Mouse (Mus musculus): ENCODE results near the gene Faf1. TPM values are rescaled to one million over a fixed set of nuclear protein-coding genes. Genes with fewer than 3 reads are reported as not detected.

Gene Faf1
- polyA plus RNA-seq, 1 experiment from 2014 or later = 19.3 TPM

GRCm38 (mm10) chr4:109945554-109945953 is 269.2 kb downstream of the Faf1 start:
- H3K27ac ChIP-seq = no peak overlapping the region
- WGBS = 98% methylated on average over 1 of the region's 1 CpGs
- H3K27me3 ChIP-seq = no peaks in the 10 kb centered on the region
- no peak overlapping the region for H3K4me2 ChIP-seq
- H3K36me3 ChIP-seq = no peaks in the 10 kb centered on the region
- no peak for ATAC-seq (replicated peaks; ENCODE audit: insufficient number of reproducible peaks, insufficient read depth, low FRiP score, low read depth)
- no peak overlapping the region for H3K9ac ChIP-seq
- no peaks in the 10 kb centered on the region for H3K4me1 ChIP-seq (replicated peaks)
- H3K9me3 ChIP-seq (replicated peaks) = no peaks in the 10 kb centered on the region
- H3K4me3 ChIP-seq = no peak overlapping the region

GRCm38 (mm10) chr4:109949307-109949706 is 272.9 kb downstream of the Faf1 start:
- no peak overlapping the region for H3K9ac ChIP-seq
- no peak for ATAC-seq (replicated peaks; ENCODE audit: insufficient number of reproducible peaks, insufficient read depth, low FRiP score, low read depth)
- no peak overlapping the region for H3K4me3 ChIP-seq
- no peak overlapping the region for H3K27ac ChIP-seq
- no peaks in the 10 kb centered on the region for H3K27me3 ChIP-seq
- WGBS = 90% methylated on average over 3 of the region's 3 CpGs
- H3K9me3 ChIP-seq (replicated peaks) = no peaks in the 10 kb centered on the region
- H3K4me1 ChIP-seq (replicated peaks) = no peaks in the 10 kb centered on the region
- H3K36me3 ChIP-seq = no peaks in the 10 kb centered on the region
- H3K4me2 ChIP-seq = no peak overlapping the region

DNA sequence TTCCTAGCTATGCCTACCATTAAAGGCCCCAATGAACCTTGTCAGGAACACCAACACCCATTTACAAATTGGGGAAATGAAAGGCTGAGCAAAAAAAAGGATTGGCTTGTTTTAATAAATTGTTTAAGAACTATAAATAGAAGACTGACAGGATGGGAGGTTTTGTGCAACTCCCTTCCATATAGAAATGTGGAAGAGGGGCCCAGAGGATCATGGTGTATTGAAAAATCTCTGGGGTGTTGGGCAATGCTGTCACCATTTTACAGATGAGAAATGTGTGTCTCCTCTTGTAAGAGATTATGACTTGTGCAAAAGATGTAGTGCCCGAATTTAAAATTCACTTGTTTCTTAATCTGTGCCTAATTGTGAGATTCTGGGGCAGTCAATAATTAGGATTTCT is 277.1 kb downstream of the Faf1 start:
- H3K27ac ChIP-seq = no peak overlapping the region
- no peaks in the 10 kb centered on the region for H3K4me1 ChIP-seq (replicated peaks)
- no peak overlapping the region for H3K4me2 ChIP-seq
- no peak overlapping the region for H3K4me3 ChIP-seq
- H3K36me3 ChIP-seq = no peaks in the 10 kb centered on the region
- H3K9ac ChIP-seq = no peak overlapping the region
- H3K27me3 ChIP-seq = no peaks in the 10 kb centered on the region
- no peaks in the 10 kb centered on the region for H3K9me3 ChIP-seq (replicated peaks)
- WGBS = 70% methylated on average over 1 of the region's 1 CpGs
- ATAC-seq (replicated peaks; ENCODE audit: insufficient number of reproducible peaks, insufficient read depth, low FRiP score, low read depth) = no peak

GRCm38 (mm10) chr4:109960201-109960935 is 284.0 kb downstream of the Faf1 start:
- H3K9me3 ChIP-seq (replicated peaks) = no peaks in the 10 kb centered on the region
- no peak overlapping the region for H3K4me2 ChIP-seq
- H3K9ac ChIP-seq = no peak overlapping the region
- H3K36me3 ChIP-seq = no peaks in the 10 kb centered on the region
- H3K27ac ChIP-seq = no peak overlapping the region
- no peaks in the 10 kb centered on the region for H3K27me3 ChIP-seq
- H3K4me1 ChIP-seq (replicated peaks) = no peaks in the 10 kb centered on the region
- no peak for ATAC-seq (replicated peaks; ENCODE audit: insufficient number of reproducible peaks, insufficient read depth, low FRiP score, low read depth)
- 80% methylated on average over 5 of the region's 5 CpGs for WGBS
- no peak overlapping the region for H3K4me3 ChIP-seq

- Histone ChIP-seq H3K36me3 (no peaks in the 10 kb centered on the region), H3K4me2 (no peak overlapping the region), H3K9ac (no peak overlapping the region), H3K4me3 (no peak overlapping the region), H3K27ac (no peak overlapping the region), H3K9me3 (replicated peaks) (no peaks in the 10 kb centered on the region), H3K27me3 (no peaks in the 10 kb centered on the region), H3K4me1 (replicated peaks) (no peaks in the 10 kb centered on the region)
- 70% methylated on average over 5 of the region's 5 CpGs for WGBS
- no peak for ATAC-seq (replicated peaks; ENCODE audit: insufficient number of reproducible peaks, insufficient read depth, low FRiP score, low read depth)
Measured at GRCm38 (mm10) chr4:109963570-109964279, 287.3 kb downstream of the Faf1 start.

- 82% methylated on average over 5 of the region's 5 CpGs for WGBS
- Histone ChIP-seq H3K4me3 (no peak overlapping the region), H3K27ac (no peak overlapping the region), H3K4me1 (replicated peaks) (peaks cover 3% of the 10 kb centered on the region), H3K4me2 (no peak overlapping the region), H3K9ac (no peak overlapping the region), H3K27me3 (peaks cover 43% of the 10 kb centered on the region), H3K36me3 (no peaks in the 10 kb centered on the region), H3K9me3 (replicated peaks) (no peaks in the 10 kb centered on the region)
- ATAC-seq (replicated peaks; ENCODE audit: insufficient number of reproducible peaks, insufficient read depth, low FRiP score, low read depth) = no peak
Measured at GRCm38 (mm10) chr4:109969561-109969960, 293.2 kb downstream of the Faf1 start.

DNA sequence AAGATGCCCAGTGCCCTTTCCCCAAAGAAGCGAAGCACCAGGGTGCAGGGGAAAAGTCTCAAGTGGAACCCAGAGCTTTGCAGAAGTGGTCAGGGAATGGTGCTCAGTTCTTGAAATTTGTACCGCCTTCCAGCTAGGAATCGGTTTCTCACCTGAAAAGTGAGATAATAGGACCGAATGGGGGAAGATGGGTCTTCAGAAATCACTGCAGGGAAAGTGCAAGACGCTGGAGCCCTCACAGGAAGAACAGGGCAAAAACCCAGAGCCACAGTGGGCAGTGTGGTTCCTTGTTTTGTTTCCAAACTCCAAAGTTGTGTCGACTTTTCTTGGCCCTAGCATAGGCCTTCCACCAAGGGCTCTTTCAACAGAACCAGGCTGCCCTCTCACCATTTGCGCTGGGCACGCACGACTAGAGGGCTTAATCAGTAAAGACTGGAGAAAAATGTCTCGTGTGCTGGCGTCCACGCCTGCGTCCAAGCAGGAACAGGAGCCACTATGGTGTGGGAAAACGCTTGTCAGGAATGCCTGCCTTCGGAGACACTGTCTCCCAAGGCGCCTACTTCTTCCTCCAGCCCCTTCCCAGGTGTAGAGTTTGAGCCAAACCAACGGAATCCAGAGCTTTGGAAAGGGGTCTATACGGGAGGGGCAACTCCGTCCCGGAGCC is 297.7 kb downstream of the Faf1 start:
- peaks cover 30% of the 10 kb centered on the region for H3K4me1 ChIP-seq (replicated peaks)
- H3K27ac ChIP-seq = no peak overlapping the region
- no peak overlapping the region for H3K9ac ChIP-seq
- no peak overlapping the region for H3K4me2 ChIP-seq
- no peak for ATAC-seq (replicated peaks; ENCODE audit: insufficient number of reproducible peaks, insufficient read depth, low FRiP score, low read depth)
- peaks cover 2% of the 10 kb centered on the region; the same call in 1 of the 2 replicates for H3K9me3 ChIP-seq (replicated peaks)
- no peaks in the 10 kb centered on the region for H3K36me3 ChIP-seq
- WGBS = 3% methylated on average over 20 of the region's 20 CpGs
- peak overlapping the region; percentile 25; the same call in 1 of the 2 replicates for H3K4me3 ChIP-seq
- peaks cover 88% of the 10 kb centered on the region for H3K27me3 ChIP-seq

DNA sequence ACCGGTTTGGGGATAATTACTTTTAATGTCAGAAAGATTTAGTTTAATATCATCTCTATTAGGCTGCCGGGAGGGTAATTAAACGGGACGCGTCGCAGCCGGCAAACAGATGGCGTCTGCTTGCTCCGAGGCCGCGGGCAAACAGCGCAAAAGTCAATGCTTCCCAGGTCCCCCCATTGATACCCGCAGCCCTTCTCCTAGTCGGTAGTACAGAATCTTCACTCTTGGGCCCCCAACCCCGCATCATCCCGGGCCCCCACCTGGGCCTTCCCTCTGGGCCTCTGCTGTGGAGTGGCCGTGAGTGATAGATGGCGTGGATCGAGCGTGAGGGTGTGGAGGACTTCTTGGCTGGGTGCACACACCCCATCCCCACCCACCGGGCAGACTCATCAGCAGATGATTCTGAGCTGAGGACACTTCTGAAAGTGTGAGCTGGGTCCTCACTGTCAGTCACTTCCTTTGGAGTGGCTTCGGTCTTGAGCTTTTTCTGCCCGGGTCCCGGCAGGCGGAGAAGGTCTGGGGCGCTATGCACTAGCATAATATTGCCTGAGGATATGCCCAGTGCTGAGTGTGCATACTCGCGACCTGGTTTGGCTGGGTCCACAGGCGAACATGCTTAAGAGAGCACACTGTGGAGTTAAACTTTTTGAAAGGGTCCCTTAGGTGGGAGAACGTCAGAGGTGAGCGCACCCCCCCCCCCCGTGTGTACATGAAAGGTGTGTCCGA is 298.4 kb downstream of the Faf1 start:
- no peaks in the 10 kb centered on the region for H3K36me3 ChIP-seq
- H3K4me2 ChIP-seq = 0 out of 2 replicates have a peak overlapping the region, but pooled peaks have one; percentile 32

DNA sequence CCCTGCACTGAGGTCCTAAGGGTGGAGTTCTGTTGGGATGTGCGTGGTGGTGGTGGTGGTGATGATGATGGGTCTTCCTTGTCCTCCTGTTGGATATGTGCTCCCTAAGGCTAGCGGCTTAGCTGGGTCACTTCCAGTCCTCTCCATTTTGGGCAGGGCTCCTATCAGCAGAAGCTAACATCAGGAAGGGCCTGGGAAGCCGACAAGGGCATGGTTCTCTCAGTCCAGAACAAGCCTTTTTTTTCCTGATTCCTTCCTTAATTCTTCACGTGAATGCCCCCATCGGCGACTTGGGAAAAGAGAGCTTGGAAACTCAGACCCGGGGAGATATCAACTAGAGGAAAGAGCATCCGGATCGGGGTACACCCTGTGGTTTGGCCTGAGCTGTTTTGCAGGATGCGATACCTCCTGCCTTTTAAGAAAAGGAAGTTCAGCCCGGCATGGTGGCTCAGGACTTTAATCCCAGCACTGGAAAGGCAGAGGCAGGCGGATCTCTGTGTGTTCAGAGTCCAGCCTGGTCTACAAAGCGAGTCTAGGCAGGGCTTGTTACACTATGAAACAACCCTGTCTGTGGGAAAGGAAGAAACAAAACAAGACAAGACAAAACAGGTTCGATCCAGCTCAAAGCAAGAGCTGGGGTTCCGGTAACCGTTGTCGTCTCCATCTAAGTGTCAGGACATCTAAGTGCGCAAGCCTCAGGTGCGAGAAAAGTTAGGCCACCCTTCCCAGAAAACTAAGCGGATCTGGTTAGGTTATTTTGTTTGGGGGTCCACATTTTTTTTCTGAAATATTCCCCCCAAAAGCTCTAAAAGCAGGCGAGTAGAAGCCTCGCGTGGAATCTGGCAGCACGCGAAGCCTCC is 299.2 kb downstream of the Faf1 start:
- H3K9ac ChIP-seq = no peak overlapping the region
- no peak overlapping the region for H3K4me3 ChIP-seq
- H3K36me3 ChIP-seq = no peaks in the 10 kb centered on the region
- peaks cover 97% of the 10 kb centered on the region for H3K27me3 ChIP-seq
- WGBS = 9% methylated on average over 25 of the region's 25 CpGs
- peaks cover 39% of the 10 kb centered on the region for H3K4me1 ChIP-seq (replicated peaks)
- no peak for ATAC-seq (replicated peaks; ENCODE audit: insufficient number of reproducible peaks, insufficient read depth, low FRiP score, low read depth)
- peaks cover 2% of the 10 kb centered on the region; the same call in 1 of the 2 replicates for H3K9me3 ChIP-seq (replicated peaks)
- H3K4me2 ChIP-seq = no peak overlapping the region
- no peak overlapping the region for H3K27ac ChIP-seq

More for the DNA sequence above, 298.4 kb downstream of the Faf1 start:
- peaks cover 2% of the 10 kb centered on the region; the same call in 1 of the 2 replicates for H3K9me3 ChIP-seq (replicated peaks)
- no peak overlapping the region for H3K9ac ChIP-seq
- peaks cover 92% of the 10 kb centered on the region for H3K27me3 ChIP-seq
- no peak for ATAC-seq (replicated peaks; ENCODE audit: insufficient number of reproducible peaks, insufficient read depth, low FRiP score, low read depth)
- peak overlapping the region; percentile 25 for H3K4me3 ChIP-seq
- H3K4me1 ChIP-seq (replicated peaks) = peaks cover 34% of the 10 kb centered on the region
- no peak overlapping the region for H3K27ac ChIP-seq
- WGBS = 1% methylated on average over 33 of the region's 33 CpGs
